Mouse (Mus musculus): ENCODE results near the gene Myo15.
A peak's percentile ranks its signal among the peaks of the same experiment; 100 is the strongest.
"Not testable (repeated sequence)": the region's sequence is repeated elsewhere in the genome, so short reads cannot be mapped to it uniquely, and the experiment has no call there.

Gene Myo15

GRCm38 (mm10) chr11:60543211-60543610 lies 74.1 kb downstream of the Myo15 start:
- not testable (repeated sequence) for DNase-seq (ENCODE audit: low read depth in 2 of 2, low spot score in 2 of 2)

DNA sequence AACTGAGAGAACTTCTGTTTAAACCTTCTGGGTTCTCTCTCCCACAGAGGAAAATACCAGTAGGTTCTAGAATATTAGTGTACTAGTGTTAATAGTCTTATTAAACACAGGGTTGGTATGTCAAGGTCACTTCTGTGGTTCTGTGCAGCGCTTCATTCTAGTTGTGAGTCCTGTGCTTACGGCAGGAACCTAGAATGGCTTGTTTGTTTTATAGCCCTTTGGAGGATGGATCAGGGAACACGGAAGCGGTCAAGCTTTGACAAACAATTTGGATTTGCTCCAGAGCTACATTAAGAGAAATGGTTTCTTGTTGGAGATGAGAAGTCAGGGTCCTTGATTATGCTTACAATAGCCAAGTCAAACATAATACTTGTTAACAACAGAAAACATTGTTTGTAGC lies 76.3 kb downstream of the Myo15 start:
- no peak for DNase-seq (ENCODE audit: low read depth in 2 of 2, low spot score in 2 of 2)

DNA sequence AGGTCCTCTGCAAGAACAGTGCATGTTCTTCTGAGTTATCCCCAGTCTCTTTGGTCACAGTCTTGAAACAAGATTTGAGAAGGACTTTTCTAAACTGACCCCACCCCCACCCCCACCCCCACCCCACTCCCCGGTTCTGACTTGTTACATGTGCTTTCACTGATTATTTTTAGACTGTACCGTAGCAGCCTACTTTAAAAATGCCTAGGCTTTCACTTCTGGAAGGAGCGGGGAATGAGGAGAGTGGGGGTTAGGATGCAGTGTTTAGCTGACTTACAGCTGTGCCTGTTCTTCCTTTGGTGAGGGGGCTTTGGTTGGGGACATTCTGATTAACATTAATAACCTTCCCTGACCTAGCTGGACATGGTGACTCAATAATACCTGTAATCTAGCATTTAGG lies 79.0 kb downstream of the Myo15 start:
- DNase-seq (ENCODE audit: low read depth in 2 of 2, low spot score in 2 of 2), result no peak

- no peak for DNase-seq (ENCODE audit: low read depth in 2 of 2, low spot score in 2 of 2)
These were observed 84.0 kb downstream of the Myo15 start for GRCm38 (mm10) chr11:60553091-60553490.

- no peak for DNase-seq (ENCODE audit: low read depth in 2 of 2, low spot score in 2 of 2)
These were observed 88.5 kb downstream of the Myo15 start for GRCm38 (mm10) chr11:60557675-60558074.

GRCm38 (mm10) chr11:60559342-60559741 lies 90.2 kb downstream of the Myo15 start:
- peak; percentile 26 to 43 for DNase-seq (ENCODE audit: low read depth in 2 of 2, low spot score in 2 of 2)

- DNase-seq (ENCODE audit: low read depth in 2 of 2, low spot score in 2 of 2), result not testable (repeated sequence)
These were observed 104.9 kb downstream of the Myo15 start for GRCm38 (mm10) chr11:60574006-60574405.

Measured in CD8-positive naive resting alpha-beta T cell, adult 2 months (primary cell).